Mouse (Mus musculus) liver, embryonic 14.5 days (tissue): ENCODE measurements around the gene Emp3.

Source experiments
- CTCF ChIP-seq: IDR thresholded peaks from 2 replicates; pipeline ENCODE4 v1.5.1; 2016; ENCODE audit warnings: antibody characterized with exemption, low read depth, control low read depth
- EP300 ChIP-seq: IDR thresholded peaks from 2 replicates; pipeline ENCODE4 v1.6.1; 2016; ENCODE audit warnings: antibody characterized with exemption, low read depth

GRCm38 (mm10) chr7:45909145-45909544, 12.1 kb downstream of the Emp3 start:
- TF ChIP-seq CTCF: no peak
- TF ChIP-seq EP300: no peak
